Mouse (Mus musculus): ENCODE results near the gene Lhcgr. TPM values are rescaled to one million over a fixed set of nuclear protein-coding genes. Genes with fewer than 3 reads are reported as not detected.

The Lhcgr gene
- polyA plus RNA-seq, 1 experiment from 2014 or later: not detected

- Histone ChIP-seq H3K4me1 (peaks cover 2% of the 10 kb centered on the region; the same call in 1 of the 2 replicates), H3K4me2 (no peak overlapping the region), H3K4me3 (replicated peaks) (no peak overlapping the region), H3K9ac (no peak overlapping the region), H3K27me3 (replicated peaks) (no peaks in the 10 kb centered on the region), H3K36me3 (no peaks in the 10 kb centered on the region), H3K27ac (no peak overlapping the region), H3K9me3 (no peaks in the 10 kb centered on the region)
- ATAC-seq (ENCODE audit: insufficient read depth, low FRiP score, low read depth): no peak
- 83% methylated on average over 7 of the region's 7 CpGs for WGBS
Observed at GRCm38 (mm10) chr17:88770081-88770480, 21.7 kb downstream of the Lhcgr start.

DNA sequence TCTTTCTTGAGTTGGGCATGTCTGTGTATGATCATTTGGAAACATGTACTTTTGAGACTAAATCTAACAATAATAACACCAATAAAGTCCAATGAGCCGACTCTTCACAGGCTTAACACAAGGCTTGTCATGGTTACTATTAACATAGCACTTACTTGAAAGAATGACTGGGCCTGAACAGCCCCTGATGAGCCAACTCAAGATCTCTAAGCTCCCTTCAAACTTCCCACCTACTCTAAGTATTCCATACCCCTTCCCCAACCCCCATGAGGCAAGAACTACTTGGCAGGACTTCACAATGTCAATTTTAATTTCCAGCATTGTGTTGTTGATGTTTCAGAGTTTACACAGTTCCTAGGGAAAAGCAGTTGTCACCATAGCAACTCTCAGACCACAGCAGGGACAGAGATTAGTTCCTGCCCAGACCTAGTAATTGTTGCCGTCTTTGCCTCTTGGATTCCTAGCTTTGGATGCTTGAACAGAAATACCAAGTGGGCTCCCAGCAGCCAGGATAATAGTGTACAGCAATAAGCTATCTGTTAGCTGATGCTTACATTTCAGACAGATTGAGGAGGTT lies 22.4 kb downstream of the Lhcgr start:
- H3K27me3 ChIP-seq (replicated peaks): no peaks in the 10 kb centered on the region
- no peak overlapping the region for H3K9ac ChIP-seq
- no peaks in the 10 kb centered on the region for H3K36me3 ChIP-seq
- H3K4me1 ChIP-seq: peaks cover 2% of the 10 kb centered on the region; the same call in 1 of the 2 replicates
- WGBS: 60% methylated on average over 2 of the region's 2 CpGs
- ATAC-seq (ENCODE audit: insufficient read depth, low FRiP score, low read depth): no peak
- H3K4me3 ChIP-seq (replicated peaks): no peak overlapping the region
- no peaks in the 10 kb centered on the region for H3K9me3 ChIP-seq
- no peak overlapping the region for H3K27ac ChIP-seq
- H3K4me2 ChIP-seq: no peak overlapping the region

DNA sequence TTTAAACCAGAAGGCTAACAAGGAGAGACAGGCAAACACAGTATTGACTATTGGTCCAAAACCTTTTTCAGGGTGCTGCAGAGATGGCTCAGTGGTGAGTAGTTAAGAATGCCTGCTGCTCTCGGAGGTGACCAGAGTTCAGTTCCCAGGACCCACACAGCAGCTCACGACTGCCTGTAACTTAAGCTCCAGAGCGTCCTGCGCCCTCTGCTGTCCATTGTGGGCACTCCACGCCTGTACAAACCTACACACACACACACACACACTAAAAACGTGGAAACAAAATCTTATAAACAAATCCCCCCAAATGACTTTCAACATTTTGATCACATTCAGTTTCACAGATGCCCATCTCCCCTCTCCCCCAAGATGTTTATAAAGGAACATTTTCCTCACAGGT lies 24.9 kb downstream of the Lhcgr start:
- WGBS: 83% methylated on average over 6 of the region's 6 CpGs
- Histone ChIP-seq H3K9ac (no peak overlapping the region), H3K4me2 (no peak overlapping the region), H3K9me3 (no peaks in the 10 kb centered on the region), H3K27me3 (replicated peaks) (no peaks in the 10 kb centered on the region), H3K27ac (no peak overlapping the region), H3K4me3 (replicated peaks) (no peak overlapping the region), H3K4me1 (no peaks in the 10 kb centered on the region), H3K36me3 (no peaks in the 10 kb centered on the region)
- ATAC-seq (ENCODE audit: insufficient read depth, low FRiP score, low read depth): no peak

- no peak for ATAC-seq (ENCODE audit: insufficient read depth, low FRiP score, low read depth)
- Histone ChIP-seq H3K9ac (no peak overlapping the region), H3K9me3 (no peaks in the 10 kb centered on the region), H3K4me1 (no peaks in the 10 kb centered on the region), H3K27ac (no peak overlapping the region), H3K36me3 (no peaks in the 10 kb centered on the region), H3K4me2 (no peak overlapping the region), H3K4me3 (replicated peaks) (no peak overlapping the region), H3K27me3 (replicated peaks) (no peaks in the 10 kb centered on the region)
- WGBS: 75% methylated on average over 3 of the region's 3 CpGs
Observed at GRCm38 (mm10) chr17:88764136-88764485, 27.7 kb downstream of the Lhcgr start.

- ATAC-seq (ENCODE audit: insufficient read depth, low FRiP score, low read depth): no peak
- no peaks in the 10 kb centered on the region for H3K36me3 ChIP-seq
Observed at GRCm38 (mm10) chr17:88763396-88764135, 28.2 kb downstream of the Lhcgr start.

DNA sequence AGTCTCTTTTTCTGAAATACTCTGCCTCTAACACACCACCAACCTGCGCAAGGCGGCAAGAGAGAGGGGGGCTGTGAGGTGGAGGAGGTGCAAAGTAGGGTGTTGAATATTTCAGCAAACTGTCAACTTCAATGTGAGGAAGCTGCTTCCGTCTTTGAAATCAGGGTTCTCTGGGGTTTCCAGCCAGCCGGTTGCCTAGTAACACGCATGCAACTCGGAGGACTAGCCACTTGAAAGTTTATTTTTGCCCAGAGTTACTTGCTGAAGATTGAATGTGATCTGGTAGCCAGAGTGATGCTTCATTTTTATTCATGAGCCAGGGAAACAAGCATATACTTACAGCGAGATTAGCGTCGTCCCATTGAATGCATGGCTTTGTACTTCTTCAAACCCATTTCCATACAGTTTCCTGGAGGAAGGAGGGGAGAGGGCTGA lies 33.8 kb downstream of the Lhcgr start:
- Histone ChIP-seq H3K27me3 (replicated peaks) (no peaks in the 10 kb centered on the region), H3K4me2 (no peak overlapping the region), H3K4me3 (replicated peaks) (no peak overlapping the region), H3K4me1 (no peaks in the 10 kb centered on the region), H3K27ac (no peak overlapping the region), H3K9me3 (no peaks in the 10 kb centered on the region), H3K36me3 (no peaks in the 10 kb centered on the region), H3K9ac (no peak overlapping the region)
- no peak for ATAC-seq (ENCODE audit: insufficient read depth, low FRiP score, low read depth)
- 14% methylated on average over 9 of the region's 9 CpGs for WGBS

More at GRCm38 (mm10) chr17:88763396-88764135, 28.2 kb downstream of the Lhcgr start:
- Histone ChIP-seq H3K9ac (no peak overlapping the region), H3K4me2 (no peak overlapping the region), H3K9me3 (no peaks in the 10 kb centered on the region), H3K27me3 (replicated peaks) (no peaks in the 10 kb centered on the region), H3K4me1 (no peaks in the 10 kb centered on the region), H3K27ac (no peak overlapping the region), H3K4me3 (replicated peaks) (no peak overlapping the region)
- 54% methylated on average over 5 of the region's 5 CpGs for WGBS

- Histone ChIP-seq H3K4me1 (no peaks in the 10 kb centered on the region), H3K4me2 (no peak overlapping the region), H3K27me3 (replicated peaks) (no peaks in the 10 kb centered on the region), H3K36me3 (no peaks in the 10 kb centered on the region), H3K4me3 (replicated peaks) (no peak overlapping the region), H3K9me3 (no peaks in the 10 kb centered on the region), H3K9ac (no peak overlapping the region), H3K27ac (no peak overlapping the region)
- WGBS: 51% methylated on average over 6 of the region's 6 CpGs
- no peak for ATAC-seq (ENCODE audit: insufficient read depth, low FRiP score, low read depth)
Observed at GRCm38 (mm10) chr17:88755776-88756175, 36.0 kb downstream of the Lhcgr start.

- no peak overlapping the region for H3K27ac ChIP-seq
- no peaks in the 10 kb centered on the region for H3K4me1 ChIP-seq
- no peaks in the 10 kb centered on the region for H3K27me3 ChIP-seq (replicated peaks)
- peak overlapping the region; percentile 37 for H3K4me2 ChIP-seq
- H3K4me3 ChIP-seq (replicated peaks): no peak overlapping the region
- no peaks in the 10 kb centered on the region for H3K36me3 ChIP-seq
- 43% methylated on average over 12 of the region's 12 CpGs for WGBS
- H3K9ac ChIP-seq: no peak overlapping the region
- ATAC-seq (ENCODE audit: insufficient read depth, low FRiP score, low read depth): no peak
- no peaks in the 10 kb centered on the region for H3K9me3 ChIP-seq
Observed at GRCm38 (mm10) chr17:88753472-88753857, 38.3 kb downstream of the Lhcgr start.

GRCm38 (mm10) chr17:88752827-88753471 lies 38.8 kb downstream of the Lhcgr start:
- H3K4me3 ChIP-seq (replicated peaks): no peak overlapping the region
- no peaks in the 10 kb centered on the region for H3K4me1 ChIP-seq
- peak overlapping the region; percentile 37 for H3K4me2 ChIP-seq
- ATAC-seq (ENCODE audit: insufficient read depth, low FRiP score, low read depth): 0 out of 2 replicates have a peak, but pooled peaks have one; percentile 57
- H3K9me3 ChIP-seq: no peaks in the 10 kb centered on the region
- H3K36me3 ChIP-seq: no peaks in the 10 kb centered on the region
- no peaks in the 10 kb centered on the region for H3K27me3 ChIP-seq (replicated peaks)
- no peak overlapping the region for H3K27ac ChIP-seq
- no peak overlapping the region for H3K9ac ChIP-seq
- WGBS: 7% methylated on average over 17 of the region's 17 CpGs

DNA sequence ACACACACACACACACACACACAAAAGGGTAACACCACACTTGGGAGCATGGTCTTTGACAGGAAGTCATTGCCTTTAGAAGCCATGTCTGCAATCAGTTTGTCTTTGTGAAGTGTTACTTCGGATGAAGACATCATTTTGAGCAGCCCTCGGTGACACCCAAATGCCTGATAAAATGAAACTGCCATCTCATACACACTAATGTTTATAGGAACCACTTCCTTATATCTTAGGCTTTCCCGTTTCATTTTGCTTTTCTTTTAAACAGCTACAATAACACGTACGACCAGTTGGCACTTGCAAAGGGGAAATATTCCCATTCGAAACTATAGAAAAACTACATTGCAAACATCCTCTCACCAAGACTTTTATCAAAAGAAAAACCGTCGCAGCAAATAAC lies 42.1 kb downstream of the Lhcgr start:
- H3K4me2 ChIP-seq: no peak overlapping the region
- no peak overlapping the region for H3K4me3 ChIP-seq (replicated peaks)
- 60% methylated on average over 8 of the region's 8 CpGs for WGBS
- no peak overlapping the region for H3K27ac ChIP-seq
- H3K27me3 ChIP-seq (replicated peaks): no peaks in the 10 kb centered on the region
- no peaks in the 10 kb centered on the region for H3K4me1 ChIP-seq
- no peaks in the 10 kb centered on the region for H3K36me3 ChIP-seq
- no peak for ATAC-seq (ENCODE audit: insufficient read depth, low FRiP score, low read depth)
- H3K9ac ChIP-seq: no peak overlapping the region
- no peaks in the 10 kb centered on the region for H3K9me3 ChIP-seq

- WGBS: 56% methylated on average over 8 of the region's 8 CpGs
- ATAC-seq (ENCODE audit: insufficient read depth, low FRiP score, low read depth): no peak
- H3K9ac ChIP-seq: no peak overlapping the region
- H3K4me1 ChIP-seq: no peaks in the 10 kb centered on the region
- no peak overlapping the region for H3K4me2 ChIP-seq
- no peaks in the 10 kb centered on the region for H3K27me3 ChIP-seq (replicated peaks)
- no peak overlapping the region for H3K27ac ChIP-seq
- H3K9me3 ChIP-seq: no peaks in the 10 kb centered on the region
- H3K36me3 ChIP-seq: no peaks in the 10 kb centered on the region
- no peak overlapping the region for H3K4me3 ChIP-seq (replicated peaks)
Observed at GRCm38 (mm10) chr17:88706231-88706649, 85.5 kb downstream of the Lhcgr start.

DNA sequence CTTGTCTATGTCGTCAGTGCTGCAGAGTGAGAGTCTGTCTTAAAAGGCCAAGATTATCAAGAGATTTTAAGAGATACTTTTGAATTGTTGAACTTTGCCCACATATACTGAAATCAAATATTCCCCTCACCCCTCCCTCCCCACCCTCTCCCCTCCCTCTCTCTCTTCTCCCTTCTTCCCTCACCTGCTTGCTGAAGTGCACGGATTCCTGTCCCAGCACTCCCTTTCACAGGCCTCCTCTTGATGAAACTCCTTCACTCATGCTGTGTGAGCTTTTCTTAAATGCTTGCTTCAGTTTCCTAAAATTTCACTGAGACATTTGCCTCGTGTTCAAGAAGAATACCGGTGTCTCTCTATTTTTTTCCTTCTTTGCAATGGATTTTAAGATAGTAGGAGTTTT lies 88.7 kb downstream of the Lhcgr start:
- no peak overlapping the region for H3K27ac ChIP-seq
- H3K4me3 ChIP-seq (replicated peaks): no peak overlapping the region
- H3K4me1 ChIP-seq: no peaks in the 10 kb centered on the region
- no peak overlapping the region for H3K9ac ChIP-seq
- 36% methylated on average over 4 of the region's 4 CpGs for WGBS
- no peaks in the 10 kb centered on the region for H3K9me3 ChIP-seq
- H3K27me3 ChIP-seq (replicated peaks): no peaks in the 10 kb centered on the region
- H3K4me2 ChIP-seq: no peak overlapping the region
- H3K36me3 ChIP-seq: no peaks in the 10 kb centered on the region
- no peak for ATAC-seq (ENCODE audit: insufficient read depth, low FRiP score, low read depth)
